Mouse (Mus musculus) liver, embryonic 13.5 days (tissue): ENCODE results near the gene Cables2. TPM values are rescaled to one million over a fixed set of nuclear protein-coding genes. Genes with fewer than 3 reads are reported as not detected.

Source experiments
- ATAC-seq: fragments of 200-750 bp; cut with Nextera tagmentation; 2 replicates; pipeline ENCODE4 v1.8.0; 2017; ENCODE audit warnings: low read depth, mild to moderate bottlenecking, moderate number of reproducible peaks, moderate library complexity
- DNase-seq: peaks from one replicate; pipeline ENCODE4 v3.0.0; 2022
- H3K27ac ChIP-seq: fragments of 300-500 bp; sonication (generic); 2 replicates; pipeline ENCODE4 v1.5.1; 2015; ENCODE audit warnings: moderate library complexity, mild to moderate bottlenecking, inconsistent platforms
- H3K27me3 ChIP-seq: fragments of 300-500 bp; sonication (generic); 2 replicates; pipeline ENCODE4 v1.6.1; 2015; ENCODE audit warnings: mild to moderate bottlenecking, inconsistent platforms
- H3K36me3 ChIP-seq: fragments of 300-500 bp; sonication (generic); 2 replicates; pipeline ENCODE4 v1.6.1; 2015; ENCODE audit warnings: mild to moderate bottlenecking, inconsistent platforms
- H3K4me1 ChIP-seq: fragments of 300-500 bp; sonication (generic); replicated peaks from 2 replicates; pipeline ENCODE4 v1.6.1; 2015; ENCODE audit warnings: inconsistent platforms
- H3K4me2 ChIP-seq: fragments of 300-500 bp; sonication (generic); 2 replicates; pipeline ENCODE4 v1.6.1; 2015; ENCODE audit warnings: inconsistent platforms, mild to moderate bottlenecking, moderate library complexity
- H3K4me3 ChIP-seq: fragments of 300-500 bp; sonication (generic); replicated peaks from 2 replicates; pipeline ENCODE4 v1.5.1; 2015; ENCODE audit warnings: mild to moderate bottlenecking, inconsistent platforms
- H3K9ac ChIP-seq: fragments of 300-500 bp; sonication (generic); 2 replicates; pipeline ENCODE4 v1.6.1; 2015; ENCODE audit warnings: mild to moderate bottlenecking, inconsistent platforms
- H3K9me3 ChIP-seq: fragments of 300-500 bp; sonication (generic); replicated peaks from 2 replicates; pipeline ENCODE4 v1.6.1; 2016; ENCODE audit warnings: inconsistent platforms
- WGBS: fragments of 180-500 bp; shearing (Covaris S2); methylation state at CpG from one replicate; pipeline ENCODE4 v1.1.7; 2015; ENCODE audit not compliant: insufficient replicate concordance; 5-methylcytosine and 5-hydroxymethylcytosine counted together
- polyA plus RNA-seq: library from polyadenylated mRNA; unstranded; fragments of >200 nt; fragmentation: Nextera tagmentation; extraction: Ambion mirVana; gene quantifications from 2 replicates; pipeline ENCODE4 v1.2.1, GENCODE M21; 2015

The Cables2 gene
- polyA plus RNA-seq, 1 experiment from 2014 or later = 4.4 TPM

DNA sequence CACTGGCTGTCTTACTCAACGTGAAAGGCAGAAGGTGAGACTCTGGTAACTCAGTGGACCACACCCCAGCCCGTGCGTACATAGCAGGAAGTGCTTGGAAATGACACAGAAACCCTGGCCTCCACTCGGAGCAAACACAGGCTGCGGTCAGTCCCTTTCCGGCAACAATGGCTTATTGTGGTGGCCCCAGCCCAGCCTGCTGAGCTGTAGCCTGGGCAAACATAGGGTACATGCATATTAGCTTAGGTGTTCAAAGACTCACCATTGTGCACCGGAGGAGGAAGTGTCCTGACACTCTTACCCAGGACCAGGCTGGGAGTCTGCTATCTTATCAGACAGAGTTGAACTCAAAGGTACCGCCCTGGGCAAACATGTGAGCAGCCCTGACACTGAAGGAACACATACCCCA is 3.6 kb upstream of the Cables2 start:
- 11% methylated on average over 8 of the region's 8 CpGs for WGBS
- H3K27ac ChIP-seq = no peak overlapping the region
- H3K4me3 ChIP-seq = peak overlapping the region; percentile 22; the same call in 1 of the 2 replicates
- H3K27me3 ChIP-seq = no peaks in the 10 kb centered on the region
- no peaks in the 10 kb centered on the region for H3K9me3 ChIP-seq
- peaks cover 46% of the 10 kb centered on the region for H3K4me1 ChIP-seq
- no peaks in the 10 kb centered on the region for H3K36me3 ChIP-seq
- ATAC-seq (no peak), DNase-seq (peak; percentile 22)
- H3K4me2 ChIP-seq = peak overlapping the region; percentile 61
- 0 out of 2 replicates have a peak overlapping the region, but pooled peaks have one; percentile 40 for H3K9ac ChIP-seq

DNA sequence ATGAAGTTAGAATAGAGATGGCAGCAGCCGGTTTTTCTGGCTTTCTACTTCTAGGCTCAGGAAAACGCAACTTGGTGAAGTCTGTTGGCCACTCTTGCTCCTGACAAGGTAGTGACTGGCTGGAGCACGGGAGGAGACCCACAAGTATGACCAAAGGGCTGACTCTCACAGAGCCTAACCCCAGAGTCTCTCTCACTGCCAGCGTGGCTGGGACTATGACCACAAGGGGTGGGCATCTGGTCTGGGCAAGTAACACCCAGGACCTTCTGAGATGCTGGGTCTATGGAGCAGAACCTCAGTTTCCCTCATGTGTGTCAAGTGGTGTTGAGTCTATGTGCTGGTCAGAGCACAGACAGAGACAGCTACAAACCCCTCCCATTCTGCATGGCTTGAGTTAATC is 3.1 kb upstream of the Cables2 start:
- Histone ChIP-seq H3K9ac (peak overlapping the region; percentile 49; the same call in 1 of the 2 replicates), H3K27me3 (no peaks in the 10 kb centered on the region), H3K4me1 (peaks cover 50% of the 10 kb centered on the region), H3K9me3 (no peaks in the 10 kb centered on the region), H3K36me3 (no peaks in the 10 kb centered on the region), H3K4me3 (peak overlapping the region; percentile 22), H3K4me2 (peak overlapping the region; percentile 61), H3K27ac (peak overlapping the region; percentile 23; the same call in 1 of the 2 replicates)
- WGBS = 23% methylated on average over 4 of the region's 4 CpGs
- ATAC-seq (no peak), DNase-seq (no peak)

DNA sequence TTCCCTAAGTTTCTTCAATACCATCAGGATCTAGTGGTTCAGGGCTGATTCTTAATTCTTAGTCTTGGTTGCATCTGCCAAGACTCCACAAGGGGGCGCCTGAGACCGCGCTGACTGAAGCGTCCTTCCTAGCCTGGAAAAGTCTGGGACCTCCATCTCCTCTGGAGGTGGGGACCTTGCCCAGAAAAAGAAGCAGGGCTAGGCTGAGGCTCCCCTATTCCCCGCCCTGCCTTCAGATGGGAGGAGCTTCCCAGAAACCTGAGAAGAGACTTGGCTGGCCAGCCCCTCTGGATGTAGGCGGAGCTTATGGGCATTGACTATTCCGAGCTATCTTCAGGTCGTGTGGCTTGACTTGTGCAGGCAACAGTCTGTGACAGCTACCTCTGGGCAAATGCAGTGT is 2.5 kb upstream of the Cables2 start:
- peaks cover 4% of the 10 kb centered on the region; the same call in 1 of the 2 replicates for H3K36me3 ChIP-seq
- peak overlapping the region; percentile 61 for H3K4me2 ChIP-seq
- H3K27me3 ChIP-seq = no peaks in the 10 kb centered on the region
- no peak for ATAC-seq
- H3K27ac ChIP-seq = no peak overlapping the region
- peak; percentile 67 for DNase-seq
- peak overlapping the region; percentile 49; the same call in 1 of the 2 replicates for H3K9ac ChIP-seq
- H3K4me1 ChIP-seq = peaks cover 56% of the 10 kb centered on the region
- H3K9me3 ChIP-seq = no peaks in the 10 kb centered on the region
- 1% methylated on average over 8 of the region's 8 CpGs for WGBS
- peak overlapping the region; percentile 10 for H3K4me3 ChIP-seq

DNA sequence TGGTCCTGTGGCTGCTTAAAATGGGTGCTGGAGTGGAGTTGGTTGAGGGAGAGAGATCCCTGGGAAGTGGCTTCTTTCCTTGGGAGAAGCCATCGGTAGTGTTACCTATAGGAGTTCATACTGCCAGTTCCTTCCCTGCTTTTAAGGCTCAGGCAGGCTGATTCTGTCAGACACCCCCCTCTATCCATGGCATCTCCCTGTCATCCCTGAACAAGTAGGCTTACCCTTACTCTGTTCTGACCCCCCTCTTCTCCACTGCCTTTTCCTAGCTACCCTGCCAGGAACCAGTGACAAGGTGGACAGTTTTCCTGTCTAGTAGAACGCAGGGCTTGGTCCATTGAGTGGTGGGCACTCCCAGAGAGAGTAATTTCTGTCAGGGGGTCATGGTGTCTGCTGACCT is 1.2 kb upstream of the Cables2 start:
- Histone ChIP-seq H3K4me3 (no peak overlapping the region), H3K4me1 (peaks cover 61% of the 10 kb centered on the region), H3K27me3 (no peaks in the 10 kb centered on the region), H3K9ac (0 out of 2 replicates have a peak overlapping the region, but pooled peaks have one; percentile 65), H3K4me2 (peak overlapping the region; percentile 74), H3K36me3 (peaks cover 17% of the 10 kb centered on the region; the same call in 1 of the 2 replicates), H3K9me3 (no peaks in the 10 kb centered on the region), H3K27ac (no peak overlapping the region)
- DNase-seq (no peak), ATAC-seq (no peak)
- WGBS = 80% methylated on average over 2 of the region's 2 CpGs

DNA sequence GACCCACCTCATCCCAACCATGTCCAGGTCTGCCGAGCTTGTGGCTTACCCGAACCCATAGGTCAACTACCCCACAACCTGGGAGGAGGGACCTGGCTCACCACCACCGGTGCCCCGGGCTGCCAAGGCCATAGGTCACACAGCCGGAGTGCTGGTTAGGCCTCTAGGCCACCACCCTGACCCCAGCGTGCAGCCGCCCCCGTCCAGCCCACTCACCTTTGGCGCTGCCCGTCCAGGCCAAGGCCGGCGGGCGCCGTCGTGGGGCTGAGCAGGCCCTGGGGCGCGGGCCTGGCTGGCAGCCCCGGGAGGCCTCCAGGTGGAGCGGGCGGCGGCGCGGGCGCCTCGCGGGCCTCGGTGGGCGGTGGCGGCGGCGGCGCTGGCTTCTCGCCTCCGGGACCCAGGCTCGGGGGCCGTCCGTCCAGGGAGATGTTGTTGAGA is 393 bp downstream of the Cables2 start:
- peak overlapping the region; percentile 82 for H3K4me3 ChIP-seq
- WGBS = 1% methylated on average over 33 of the region's 37 CpGs
- H3K9ac ChIP-seq = peak overlapping the region; percentile 95
- H3K9me3 ChIP-seq = no peaks in the 10 kb centered on the region
- peak overlapping the region; percentile 98 for H3K4me2 ChIP-seq
- peak; percentile 49 for ATAC-seq
- peak overlapping the region; percentile 69 for H3K27ac ChIP-seq
- H3K27me3 ChIP-seq = no peaks in the 10 kb centered on the region
- peaks cover 61% of the 10 kb centered on the region for H3K4me1 ChIP-seq
- no peak for DNase-seq
- H3K36me3 ChIP-seq = peaks cover 25% of the 10 kb centered on the region

DNA sequence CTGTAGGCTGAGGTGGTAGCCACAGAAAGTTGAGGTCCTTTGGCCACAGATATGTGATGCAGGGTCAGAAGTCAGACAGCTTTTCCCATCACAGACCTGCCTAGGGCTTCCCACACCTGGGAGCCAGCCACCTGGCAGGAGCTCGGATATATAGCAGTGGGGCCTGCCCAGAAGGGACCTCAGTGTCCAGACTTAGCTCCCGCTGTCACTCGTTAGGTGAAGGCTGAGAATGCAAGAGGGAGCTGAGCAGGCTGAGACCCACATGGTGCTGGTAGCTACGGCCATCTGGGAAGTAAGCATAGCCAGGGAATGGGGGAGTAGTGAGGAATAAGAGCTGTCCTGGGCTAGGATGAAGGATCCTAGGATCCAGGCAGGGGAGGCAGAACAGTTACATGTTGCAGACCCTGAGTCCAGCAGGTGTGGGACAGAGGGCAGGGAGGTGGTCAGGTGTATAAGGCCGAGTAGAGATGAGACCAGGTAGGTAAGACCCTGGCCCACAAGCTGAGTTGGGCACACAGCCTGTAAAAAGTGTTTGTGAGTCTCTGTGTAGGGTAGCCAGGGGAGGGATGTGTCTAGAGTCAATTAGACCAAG is 1.4 kb downstream of the Cables2 start:
- Histone ChIP-seq H3K27ac (no peak overlapping the region), H3K36me3 (peaks cover 32% of the 10 kb centered on the region), H3K4me2 (peak overlapping the region; percentile 98), H3K27me3 (no peaks in the 10 kb centered on the region), H3K9me3 (no peaks in the 10 kb centered on the region), H3K9ac (peak overlapping the region; percentile 95), H3K4me1 (peaks cover 52% of the 10 kb centered on the region), H3K4me3 (peak overlapping the region; percentile 82)
- ATAC-seq (no peak), DNase-seq (no peak)
- WGBS = 77% methylated on average over 5 of the region's 5 CpGs

DNA sequence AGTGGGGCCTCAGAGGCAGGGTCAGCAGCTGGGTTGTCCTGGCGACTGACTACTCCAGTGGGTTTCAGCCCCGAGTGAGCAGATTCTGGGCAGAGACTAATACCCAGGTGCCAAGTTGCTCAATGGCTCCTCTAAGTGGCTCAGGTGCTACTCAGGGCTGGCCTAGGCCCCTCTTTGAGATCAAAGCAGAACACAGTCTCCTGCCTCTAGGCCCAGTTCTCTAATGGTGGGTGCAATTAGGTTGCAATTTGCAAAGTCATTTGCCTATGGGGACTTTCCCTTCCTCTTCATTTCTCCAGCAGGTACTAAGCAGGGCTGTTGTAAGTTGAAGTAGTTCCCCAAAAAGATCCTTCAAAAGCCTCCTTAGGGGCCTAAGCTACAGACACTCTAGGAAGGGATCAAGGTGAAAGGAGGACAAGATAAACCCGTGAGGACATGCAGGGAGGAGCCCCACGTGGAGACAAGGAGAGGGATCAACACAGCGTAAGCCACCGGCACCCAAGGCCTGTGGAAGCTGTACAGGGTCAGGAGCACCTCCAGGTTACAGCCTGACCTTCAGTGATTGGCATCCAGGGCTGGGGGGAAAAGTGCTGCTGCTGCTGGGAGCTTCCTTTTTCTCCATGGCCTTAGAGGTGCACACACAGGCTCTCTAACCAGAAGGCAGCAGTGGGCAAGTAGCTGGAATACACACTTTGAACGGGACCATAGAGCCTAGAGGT is 2.6 kb downstream of the Cables2 start:
- peak overlapping the region; percentile 23; the same call in 1 of the 2 replicates for H3K27ac ChIP-seq
- H3K27me3 ChIP-seq = no peaks in the 10 kb centered on the region
- WGBS = 69% methylated on average over 7 of the region's 7 CpGs
- DNase-seq (no peak), ATAC-seq (no peak)
- H3K4me1 ChIP-seq = peaks cover 40% of the 10 kb centered on the region
- no peak overlapping the region for H3K4me2 ChIP-seq
- no peak overlapping the region for H3K4me3 ChIP-seq
- H3K36me3 ChIP-seq = peaks cover 36% of the 10 kb centered on the region
- no peaks in the 10 kb centered on the region for H3K9me3 ChIP-seq
- peak overlapping the region; percentile 26; the same call in 1 of the 2 replicates for H3K9ac ChIP-seq

DNA sequence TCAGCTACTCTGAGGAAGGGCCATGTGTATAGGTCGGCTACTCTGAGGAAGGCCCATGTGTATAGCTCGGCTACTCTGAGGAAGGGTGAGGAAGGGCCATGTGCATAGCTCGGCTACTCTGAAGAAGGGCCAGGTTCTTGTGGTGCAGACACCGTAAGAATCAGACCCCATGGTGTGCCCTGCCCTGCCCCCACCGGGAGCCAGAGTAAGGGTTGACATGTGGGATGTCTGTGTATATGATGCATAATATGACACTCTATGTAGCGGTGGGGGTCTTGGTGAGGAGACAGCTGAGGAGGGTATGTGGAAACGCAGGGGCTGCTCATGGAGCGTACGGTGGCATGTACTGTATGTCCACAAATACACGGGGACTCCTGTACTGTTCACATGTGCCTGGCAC is 4.0 kb downstream of the Cables2 start:
- H3K4me1 ChIP-seq = peaks cover 34% of the 10 kb centered on the region
- no peaks in the 10 kb centered on the region for H3K27me3 ChIP-seq
- no peak overlapping the region for H3K9ac ChIP-seq
- no peak for ATAC-seq
- no peak overlapping the region for H3K4me2 ChIP-seq
- H3K4me3 ChIP-seq = no peak overlapping the region
- peaks cover 43% of the 10 kb centered on the region for H3K36me3 ChIP-seq
- no peaks in the 10 kb centered on the region for H3K9me3 ChIP-seq
- no peak for DNase-seq
- 82% methylated on average over 10 of the region's 10 CpGs for WGBS
- H3K27ac ChIP-seq = no peak overlapping the region

DNA sequence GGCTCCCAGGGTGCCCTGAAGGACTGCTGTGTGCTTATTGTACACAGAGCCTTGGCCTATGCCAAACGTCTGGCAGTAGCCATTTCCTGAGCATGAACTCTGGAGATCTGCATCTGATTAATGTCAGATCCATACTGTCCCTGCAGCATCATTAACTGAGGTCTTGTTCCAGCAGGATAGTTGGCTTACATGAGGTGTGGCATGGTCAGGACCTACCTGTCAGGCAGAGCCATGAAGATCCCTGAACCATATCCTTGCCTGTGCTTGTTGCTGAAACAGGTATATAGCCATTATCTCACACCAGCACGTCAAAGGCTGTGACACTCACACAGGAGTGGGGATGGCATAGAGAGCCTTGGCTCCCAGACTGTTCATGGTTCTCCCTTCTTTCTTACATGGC is 5.3 kb downstream of the Cables2 start:
- Histone ChIP-seq H3K27me3 (no peaks in the 10 kb centered on the region), H3K36me3 (peaks cover 55% of the 10 kb centered on the region), H3K9ac (0 out of 2 replicates have a peak overlapping the region, but pooled peaks have one; percentile 8), H3K4me3 (no peak overlapping the region), H3K27ac (no peak overlapping the region), H3K4me1 (peaks cover 27% of the 10 kb centered on the region), H3K4me2 (no peak overlapping the region), H3K9me3 (no peaks in the 10 kb centered on the region)
- ATAC-seq (no peak), DNase-seq (no peak)
- WGBS = 62% methylated on average over 2 of the region's 2 CpGs

DNA sequence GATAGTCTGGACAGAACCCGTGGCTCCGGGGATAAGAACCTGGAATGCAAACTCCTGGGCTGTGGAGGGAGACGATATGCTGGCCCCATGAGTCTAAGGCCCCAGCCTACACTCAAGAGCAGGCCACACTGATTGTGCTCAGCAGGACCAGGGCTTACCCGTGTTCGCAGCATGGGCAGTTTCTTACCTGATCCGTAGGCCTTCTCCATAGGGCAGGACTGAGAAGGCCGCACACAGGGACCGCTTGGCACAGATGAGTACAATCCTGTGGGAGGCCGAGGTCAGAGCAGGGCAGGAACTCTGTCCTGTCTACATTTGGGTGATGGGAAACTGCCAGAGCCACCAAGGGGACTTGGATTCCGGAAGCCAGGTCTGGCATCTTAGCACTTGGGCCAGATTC is 10.4 kb downstream of the Cables2 start:
- Histone ChIP-seq H3K4me3 (no peak overlapping the region), H3K27ac (no peak overlapping the region), H3K4me1 (peaks cover 16% of the 10 kb centered on the region), H3K9me3 (no peaks in the 10 kb centered on the region), H3K4me2 (no peak overlapping the region), H3K27me3 (no peaks in the 10 kb centered on the region), H3K9ac (no peak overlapping the region), H3K36me3 (peaks cover 80% of the 10 kb centered on the region)
- ATAC-seq (no peak), DNase-seq (no peak)
- 78% methylated on average over 10 of the region's 10 CpGs for WGBS

DNA sequence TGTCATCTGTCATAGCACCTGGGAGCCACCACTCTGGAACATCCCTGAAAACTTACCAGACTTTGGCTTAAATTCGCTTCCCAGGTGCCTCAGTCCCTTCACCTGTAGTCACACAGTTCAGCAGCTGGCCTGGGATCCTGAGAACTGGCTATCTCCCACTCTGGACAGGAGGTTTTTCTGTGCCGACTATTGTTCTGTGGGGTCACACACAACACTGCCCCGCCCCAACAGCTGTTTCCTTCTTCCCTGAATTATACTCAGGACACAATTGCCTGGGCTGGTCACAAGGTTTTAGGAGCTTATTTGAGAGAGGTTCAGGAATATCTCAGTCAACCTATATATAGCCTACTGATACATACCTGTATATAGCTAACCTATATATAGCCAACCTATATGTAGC is 10.9 kb downstream of the Cables2 start:
- H3K9ac ChIP-seq = no peak overlapping the region
- no peaks in the 10 kb centered on the region for H3K9me3 ChIP-seq
- no peaks in the 10 kb centered on the region for H3K27me3 ChIP-seq
- H3K4me2 ChIP-seq = no peak overlapping the region
- H3K4me3 ChIP-seq = no peak overlapping the region
- DNase-seq (no peak), ATAC-seq (no peak)
- peaks cover 21% of the 10 kb centered on the region for H3K4me1 ChIP-seq
- H3K27ac ChIP-seq = no peak overlapping the region
- peaks cover 78% of the 10 kb centered on the region for H3K36me3 ChIP-seq
- 63% methylated on average over 3 of the region's 3 CpGs for WGBS
